Comparison of ENCODE assay signal across 31 mouse cellular contexts in genomic region chr16:88508150-88508549, GRCm38 (mm10). TPM values are rescaled to one million over a fixed set of nuclear protein-coding genes. Genes with fewer than 3 reads are reported as not detected.
"Had no signal": no experiment of that assay in that cellular context is flagged by ENCODE, and none has a peak within 500 bp of the region (broad histone marks: within the 10 kb centered on the region; RNA-seq: fewer than 3 reads in every experiment).

No protein-coding gene starts in this region.

- H3K27ac ChIP-seq: heart, adult 2 months; heart, embryonic 13.5 days; heart, embryonic 15.5 days; hindbrain, embryonic 13.5 days; hindbrain, embryonic 15.5 days; hindbrain, postnatal 0 days; limb, embryonic 13.5 days; limb, embryonic 15.5 days had no signal

- DNase-seq: gastrocnemius, postnatal 14 days; gastrocnemius, postnatal 36 days; heart, adult 11 months; heart, adult 2 months; heart, postnatal 14 days; heart, postnatal 36 days; kidney, adult 11 months; kidney, adult 2 months; kidney, adult 9 months; kidney, postnatal 14 days; kidney, postnatal 36 days; layer of hippocampus, adult 9-11 months; layer of hippocampus, postnatal 36 days; left cerebral cortex, postnatal 4 days had no signal

- H3K36me3 ChIP-seq: heart, embryonic 13.5 days; heart, embryonic 15.5 days; hindbrain, embryonic 13.5 days; hindbrain, embryonic 15.5 days; limb, embryonic 13.5 days; limb, embryonic 15.5 days had no signal

- H3K4me3 ChIP-seq: heart, adult 2 months; heart, embryonic 13.5 days; heart, embryonic 15.5 days; hindbrain, embryonic 13.5 days; hindbrain, embryonic 15.5 days; limb, embryonic 13.5 days; limb, embryonic 15.5 days had no signal

- H3K9ac ChIP-seq: heart, embryonic 13.5 days; heart, embryonic 15.5 days; hindbrain, embryonic 13.5 days; hindbrain, embryonic 15.5 days; limb, embryonic 13.5 days; limb, embryonic 15.5 days had no signal

- ATAC-seq: hindbrain, postnatal 0 days; intestine, embryonic 16.5 days had no signal

- H3K27me3 ChIP-seq: heart, embryonic 13.5 days; heart, embryonic 15.5 days; hindbrain, embryonic 13.5 days; hindbrain, embryonic 15.5 days; limb, embryonic 13.5 days; limb, embryonic 15.5 days had no signal

- H3K4me2 ChIP-seq: heart, embryonic 11.5 days; heart, embryonic 13.5 days; heart, embryonic 15.5 days; hindbrain, embryonic 13.5 days; hindbrain, embryonic 15.5 days; limb, embryonic 13.5 days; limb, embryonic 15.5 days had no signal

- H3K9me3 ChIP-seq: heart, embryonic 13.5 days; heart, embryonic 15.5 days; hindbrain, embryonic 13.5 days; hindbrain, embryonic 15.5 days; limb, embryonic 13.5 days; limb, embryonic 15.5 days had no signal

- H3K4me1 ChIP-seq: heart, embryonic 13.5 days; heart, embryonic 15.5 days; hindbrain, embryonic 13.5 days; hindbrain, embryonic 15.5 days; limb, embryonic 13.5 days; limb, embryonic 15.5 days had no signal

RNA-seq across cellular contexts. Expression of gene Cldn17, which starts 1.4 kb away (rescaled TPM):
- polyA plus RNA-seq: gonadal fat pad, adult 2 months; heart, adult 2 months; heart, embryonic 11.5 days; heart, embryonic 13.5 days; heart, embryonic 15.5 days; heart, postnatal 0 days; hindbrain, embryonic 11.5 days; hindbrain, embryonic 13.5 days; hindbrain, embryonic 15.5 days; hindbrain, postnatal 0 days; intestine, embryonic 14.5 days; intestine, embryonic 16.5 days; kidney, adult 2 months; kidney, embryonic 16.5 days; large intestine, adult 2 months; limb, embryonic 11.5 days; limb, embryonic 13.5 days; liver, adult 2 months had no signal

RNA-seq across cellular contexts. Expression of gene Cldn8, which starts 54.8 kb away (rescaled TPM):
- polyA plus RNA-seq: heart, embryonic 11.5 days; heart, postnatal 0 days; hindbrain, embryonic 13.5 days; hindbrain, embryonic 15.5 days; hindbrain, postnatal 0 days had no signal
